Mouse (Mus musculus) liver, embryonic 16.5 days (tissue): ENCODE measurements around the gene Tubb5. TPM values are rescaled to one million over a fixed set of nuclear protein-coding genes. Genes with fewer than 3 reads are reported as not detected.

ENCODE experiments used
- ATAC-seq: fragments of 200-750 bp; cut with Nextera tagmentation; 2 replicates; pipeline ENCODE4 v1.8.0; 2017; ENCODE audit warnings: low read depth, mild to moderate bottlenecking, moderate number of reproducible peaks, moderate library complexity
- H3K27ac ChIP-seq: fragments of 300-500 bp; sonication (generic); 2 replicates; pipeline ENCODE4 v1.5.1; 2014; ENCODE audit warnings: mild to moderate bottlenecking, low read length
- H3K27me3 ChIP-seq: fragments of 300-500 bp; sonication (generic); 2 replicates; pipeline ENCODE4 v1.6.1; 2014; ENCODE audit warnings: low read depth, low read length, mixed read lengths; ENCODE audit not compliant: control insufficient read depth, insufficient read depth
- H3K36me3 ChIP-seq: fragments of 300-500 bp; sonication (generic); 2 replicates; pipeline ENCODE4 v1.6.1; 2014; ENCODE audit warnings: mild to moderate bottlenecking; ENCODE audit not compliant: control insufficient read depth, insufficient read depth
- H3K4me1 ChIP-seq: fragments of 300-500 bp; sonication (generic); 2 replicates; pipeline ENCODE4 v1.6.1; 2014; ENCODE audit warnings: low read depth, low read length, mixed read lengths; ENCODE audit not compliant: control insufficient read depth
- H3K4me2 ChIP-seq: fragments of 300-500 bp; sonication (generic); 2 replicates; pipeline ENCODE4 v1.6.1; 2014; ENCODE audit warnings: low read depth, low read length, mixed read lengths
- H3K4me3 ChIP-seq: fragments of 300-500 bp; sonication (generic); 2 replicates; pipeline ENCODE4 v1.5.1; 2014; ENCODE audit warnings: low read depth, mild to moderate bottlenecking, low read length
- H3K9ac ChIP-seq: fragments of 300-500 bp; sonication (generic); 2 replicates; pipeline ENCODE4 v1.6.1; 2014; ENCODE audit warnings: low read depth, low read length
- H3K9me3 ChIP-seq: fragments of 300-500 bp; sonication (generic); replicated peaks from 2 replicates; pipeline ENCODE4 v1.6.1; 2016; ENCODE audit warnings: low read length; ENCODE audit not compliant: control insufficient read depth
- WGBS: fragments of 180-500 bp; shearing (Covaris S2); extraction: QIAGEN DNeasy Blood & Tissue Kit; methylation state at CpG from one replicate; pipeline ENCODE4 v1.1.7; 2014; ENCODE audit not compliant: insufficient replicate concordance; 5-methylcytosine and 5-hydroxymethylcytosine counted together
- polyA plus RNA-seq: library from polyadenylated mRNA; unstranded; fragments of >200 nt; fragmentation: Nextera tagmentation; extraction: Ambion mirVana; gene quantifications from 2 replicates; pipeline ENCODE4 v1.2.1, GENCODE M21; 2015

Gene Tubb5
- polyA plus RNA-seq, 1 experiment from 2014 or later: 328 TPM

DNA sequence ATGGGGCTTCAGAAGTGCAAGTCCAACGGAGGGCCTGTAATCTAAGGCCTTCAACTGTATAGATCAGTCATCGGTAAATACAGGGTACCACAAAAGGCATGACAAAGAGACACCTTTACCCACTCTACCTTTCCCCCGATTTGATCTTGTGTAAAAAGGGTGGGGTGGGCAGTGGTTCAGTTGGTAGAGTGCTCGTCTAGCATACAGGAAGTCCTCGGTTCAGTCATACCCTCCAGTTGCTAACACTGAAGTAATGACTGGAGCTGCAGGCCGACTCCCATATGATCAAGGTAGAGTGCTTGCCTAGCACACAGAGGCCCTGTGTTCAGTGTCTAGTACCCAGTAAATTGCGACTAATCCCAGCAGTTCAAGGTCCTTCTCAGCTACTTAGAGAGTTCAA is 24.5 kb downstream of the Tubb5 start:
- 54% methylated on average over 7 of the region's 7 CpGs for WGBS
- ATAC-seq: no peak; the same call in 1 of the 2 replicates
- peaks cover 4% of the 10 kb centered on the region for H3K4me1 ChIP-seq
- H3K4me3 ChIP-seq: no peak overlapping the region
- H3K27ac ChIP-seq: no peak overlapping the region
- H3K36me3 ChIP-seq: no peaks in the 10 kb centered on the region
- H3K4me2 ChIP-seq: no peak overlapping the region
- no peaks in the 10 kb centered on the region for H3K27me3 ChIP-seq
- no peak overlapping the region for H3K9ac ChIP-seq
- no peaks in the 10 kb centered on the region for H3K9me3 ChIP-seq

DNA sequence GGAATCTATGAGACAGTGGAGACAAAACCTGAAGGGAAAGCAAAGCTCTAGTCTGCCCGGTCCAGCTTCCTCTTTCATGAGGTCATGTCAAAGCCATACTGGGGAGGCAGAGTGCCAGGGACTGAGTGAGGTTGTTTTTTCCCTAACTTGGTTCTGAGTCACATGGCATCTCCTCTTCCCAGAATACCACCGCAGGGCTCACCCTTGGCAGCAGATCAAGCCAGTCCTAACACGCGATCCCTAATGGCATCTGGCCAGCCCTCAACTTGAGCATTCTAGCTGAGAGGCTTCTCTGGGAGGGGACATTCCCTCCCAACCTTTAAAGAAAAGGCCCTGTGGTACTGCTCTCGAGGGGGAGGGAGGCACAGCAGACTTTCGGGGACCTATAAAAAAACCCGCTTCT is 24.9 kb downstream of the Tubb5 start:
- no peak overlapping the region for H3K27ac ChIP-seq
- H3K4me3 ChIP-seq: no peak overlapping the region
- no peaks in the 10 kb centered on the region for H3K36me3 ChIP-seq
- peaks cover 4% of the 10 kb centered on the region for H3K4me1 ChIP-seq
- H3K27me3 ChIP-seq: no peaks in the 10 kb centered on the region
- no peaks in the 10 kb centered on the region for H3K9me3 ChIP-seq
- no peak overlapping the region for H3K9ac ChIP-seq
- 48% methylated on average over 7 of the region's 7 CpGs for WGBS
- peak; percentile 22; the same call in 1 of the 2 replicates for ATAC-seq
- H3K4me2 ChIP-seq: no peak overlapping the region

DNA sequence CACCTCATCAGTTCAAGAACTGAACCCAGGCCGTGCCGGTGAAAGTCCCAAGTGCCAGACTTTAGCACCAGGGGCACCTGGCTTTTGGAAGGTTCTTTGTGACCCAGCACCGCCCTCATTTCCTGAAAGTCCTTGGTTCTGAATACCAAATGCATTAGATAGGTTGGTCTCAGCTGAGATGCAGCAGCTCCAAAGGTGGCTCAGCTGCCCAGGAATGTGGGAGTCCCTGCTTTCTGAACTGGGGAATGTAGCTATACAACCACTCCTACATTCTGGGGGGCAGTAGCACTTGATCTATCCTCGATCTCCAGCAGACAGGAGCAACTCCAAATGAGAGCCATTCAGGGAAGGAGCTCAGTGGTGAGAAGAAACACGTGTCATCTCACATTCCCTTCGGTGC is 25.4 kb downstream of the Tubb5 start:
- H3K4me1 ChIP-seq: peaks cover 4% of the 10 kb centered on the region

DNA sequence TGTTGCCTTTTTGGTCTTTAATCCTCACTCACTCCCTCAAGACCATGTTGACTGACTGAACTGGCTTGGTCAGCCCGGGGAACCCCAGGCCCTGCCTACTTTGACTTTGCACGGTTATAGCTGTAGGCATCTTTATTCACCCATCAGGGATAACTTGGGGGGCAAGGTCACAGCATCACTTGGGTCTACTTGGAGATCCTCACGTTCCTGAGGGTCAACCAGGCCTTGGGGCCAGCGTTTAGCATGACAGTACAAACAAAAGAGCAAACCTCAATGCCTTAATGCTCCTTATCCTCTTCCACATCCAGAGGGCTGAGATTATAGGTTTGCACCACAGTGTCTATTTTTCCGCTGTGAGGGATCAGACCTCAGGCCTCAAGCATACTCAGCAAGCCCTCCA is 25.8 kb downstream of the Tubb5 start:
- Histone ChIP-seq H3K4me2 (no peak overlapping the region), H3K27ac (no peak overlapping the region), H3K9ac (no peak overlapping the region), H3K4me3 (no peak overlapping the region), H3K4me1 (peaks cover 4% of the 10 kb centered on the region), H3K36me3 (no peaks in the 10 kb centered on the region), H3K9me3 (no peaks in the 10 kb centered on the region), H3K27me3 (no peaks in the 10 kb centered on the region)
- no peak for ATAC-seq
- whole genome bisulfite sequencing: 67% methylated on average over 5 of the region's 5 CpGs

More for the DNA sequence above, 25.4 kb downstream of the Tubb5 start:
- no peaks in the 10 kb centered on the region for H3K36me3 ChIP-seq
- H3K9me3 ChIP-seq: no peaks in the 10 kb centered on the region
- H3K27ac ChIP-seq: no peak overlapping the region
- no peak overlapping the region for H3K9ac ChIP-seq
- no peak for ATAC-seq
- H3K4me2 ChIP-seq: no peak overlapping the region
- H3K4me3 ChIP-seq: no peak overlapping the region
- H3K27me3 ChIP-seq: no peaks in the 10 kb centered on the region
- WGBS: 67% methylated on average over 6 of the region's 6 CpGs

DNA sequence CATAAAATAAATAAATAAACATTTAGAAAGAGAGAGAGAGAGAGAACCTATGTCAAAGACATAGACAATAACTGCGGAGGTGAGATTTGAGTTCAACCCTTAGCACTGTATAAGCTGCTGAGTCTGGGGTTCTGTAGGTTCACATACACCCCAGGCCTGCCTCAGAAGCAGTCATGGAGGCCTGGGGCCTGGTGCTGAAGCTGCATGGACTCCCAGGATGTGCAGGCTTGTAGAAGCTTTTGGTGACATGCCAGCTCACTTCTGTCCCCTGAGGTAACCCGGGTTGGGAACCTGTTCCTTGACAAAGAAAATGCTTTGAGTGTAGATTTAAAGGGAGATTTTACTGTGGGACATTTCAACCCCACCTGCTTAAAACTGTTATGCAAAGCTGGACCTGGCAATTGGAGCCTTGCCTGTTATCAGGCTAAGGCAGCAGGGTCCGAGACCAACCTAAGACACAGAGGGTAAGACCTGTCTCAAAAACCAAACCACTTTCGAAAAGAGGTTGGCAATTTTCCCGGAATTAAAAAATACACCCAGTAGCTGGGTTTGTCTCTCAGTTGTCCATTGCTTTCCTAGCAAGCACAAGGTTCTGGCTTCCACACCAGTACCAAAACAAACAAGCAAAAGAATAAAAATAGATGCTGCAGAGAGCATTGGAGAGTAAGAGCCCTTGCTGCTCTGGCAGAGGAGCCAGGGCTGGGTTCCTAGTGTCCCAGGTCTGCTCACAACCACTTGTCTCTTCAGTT is 27.0 kb downstream of the Tubb5 start:
- no peak overlapping the region for H3K27ac ChIP-seq
- ATAC-seq: no peak
- no peak overlapping the region for H3K4me3 ChIP-seq
- H3K36me3 ChIP-seq: no peaks in the 10 kb centered on the region
- H3K27me3 ChIP-seq: no peaks in the 10 kb centered on the region
- no peak overlapping the region for H3K9ac ChIP-seq
- H3K4me2 ChIP-seq: no peak overlapping the region
- H3K9me3 ChIP-seq: no peaks in the 10 kb centered on the region
- H3K4me1 ChIP-seq: peaks cover 4% of the 10 kb centered on the region
- WGBS: 45% methylated on average over 5 of the region's 5 CpGs

DNA sequence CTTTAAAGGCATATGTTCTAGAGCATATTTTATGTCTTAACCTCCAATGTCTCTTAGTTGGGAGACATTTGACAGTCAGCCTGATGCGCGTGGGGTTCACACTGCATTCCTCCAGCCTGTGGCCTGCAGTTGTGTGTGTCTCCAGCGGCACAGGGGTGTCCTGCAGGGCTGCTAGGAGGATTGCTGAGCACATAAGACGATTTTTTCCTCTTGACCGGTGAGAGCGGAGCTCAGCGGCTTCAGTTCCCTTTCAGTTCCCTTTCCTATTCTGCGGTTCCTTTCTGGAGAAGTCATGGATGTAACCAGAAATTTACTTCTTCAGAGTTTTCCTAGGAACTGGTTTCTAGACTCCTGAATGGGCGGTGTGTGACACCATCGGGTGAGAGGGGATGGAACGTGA is 28.7 kb downstream of the Tubb5 start:
- H3K27me3 ChIP-seq: no peaks in the 10 kb centered on the region
- no peak overlapping the region for H3K4me3 ChIP-seq
- no peak overlapping the region for H3K4me2 ChIP-seq
- no peak overlapping the region for H3K9ac ChIP-seq
- H3K36me3 ChIP-seq: no peaks in the 10 kb centered on the region
- WGBS: 75% methylated on average over 11 of the region's 11 CpGs
- no peak for ATAC-seq
- no peaks in the 10 kb centered on the region; the same call in 1 of the 2 replicates for H3K4me1 ChIP-seq
- H3K9me3 ChIP-seq: no peaks in the 10 kb centered on the region
- H3K27ac ChIP-seq: no peak overlapping the region

DNA sequence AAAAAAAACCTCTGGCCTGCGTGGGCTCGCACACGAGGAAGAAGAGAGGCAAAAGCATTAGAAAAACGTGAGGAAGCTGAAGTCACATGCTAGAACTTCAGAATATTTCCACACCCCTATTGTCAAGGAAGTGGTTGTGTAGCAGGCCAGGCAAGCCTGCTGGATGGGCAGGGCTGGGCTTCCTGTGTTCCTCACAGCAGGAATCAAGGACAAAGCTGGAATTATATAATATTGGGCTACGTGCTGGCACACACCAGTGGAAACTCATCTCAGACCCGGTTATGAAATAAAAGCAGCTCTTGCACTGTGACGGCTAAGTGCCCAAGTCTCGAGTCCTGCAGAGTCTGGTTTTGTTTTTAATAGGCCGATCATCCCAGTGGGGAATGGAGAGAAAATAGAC is 30.0 kb downstream of the Tubb5 start:
- H3K4me2 ChIP-seq: no peak overlapping the region
- no peak overlapping the region for H3K4me3 ChIP-seq
- H3K27me3 ChIP-seq: no peaks in the 10 kb centered on the region
- H3K9ac ChIP-seq: no peak overlapping the region
- no peaks in the 10 kb centered on the region; the same call in 1 of the 2 replicates for H3K4me1 ChIP-seq
- no peak for ATAC-seq
- WGBS: 54% methylated on average over 9 of the region's 9 CpGs
- H3K36me3 ChIP-seq: no peaks in the 10 kb centered on the region
- peak overlapping the region; percentile 4; the same call in 1 of the 2 replicates for H3K27ac ChIP-seq
- H3K9me3 ChIP-seq: no peaks in the 10 kb centered on the region

DNA sequence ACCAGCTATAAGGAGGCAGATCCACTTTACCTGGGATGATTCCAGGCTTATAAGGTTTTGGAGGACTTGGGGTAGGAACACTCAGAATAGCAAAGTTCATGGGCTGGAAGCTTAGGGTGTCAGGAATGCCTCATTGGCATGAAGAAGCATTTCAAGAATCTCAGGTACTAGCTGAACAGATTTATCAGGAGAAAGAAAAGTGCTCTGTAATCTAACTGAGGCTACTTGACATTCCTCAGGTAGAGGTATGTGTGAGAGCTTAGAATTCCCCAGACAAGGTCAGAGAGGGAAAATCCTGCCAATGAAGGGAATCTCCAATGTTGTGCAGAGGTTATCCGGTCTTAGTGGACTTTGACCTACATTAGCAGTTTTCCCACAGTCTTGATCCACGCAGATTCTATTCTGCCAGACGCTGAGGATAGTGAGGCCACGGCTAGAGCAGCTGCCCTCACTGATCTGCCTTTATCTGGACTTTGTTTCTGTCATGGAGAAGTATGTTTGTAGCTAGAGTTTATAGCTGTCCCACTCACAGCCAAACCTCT is 34.2 kb downstream of the Tubb5 start:
- Histone ChIP-seq H3K4me2 (no peak overlapping the region), H3K27me3 (no peaks in the 10 kb centered on the region), H3K36me3 (no peaks in the 10 kb centered on the region), H3K27ac (no peak overlapping the region), H3K9ac (no peak overlapping the region), H3K4me3 (no peak overlapping the region), H3K9me3 (no peaks in the 10 kb centered on the region), H3K4me1 (no peaks in the 10 kb centered on the region)
- WGBS: 54% methylated on average over 4 of the region's 4 CpGs
- no peak for ATAC-seq

DNA sequence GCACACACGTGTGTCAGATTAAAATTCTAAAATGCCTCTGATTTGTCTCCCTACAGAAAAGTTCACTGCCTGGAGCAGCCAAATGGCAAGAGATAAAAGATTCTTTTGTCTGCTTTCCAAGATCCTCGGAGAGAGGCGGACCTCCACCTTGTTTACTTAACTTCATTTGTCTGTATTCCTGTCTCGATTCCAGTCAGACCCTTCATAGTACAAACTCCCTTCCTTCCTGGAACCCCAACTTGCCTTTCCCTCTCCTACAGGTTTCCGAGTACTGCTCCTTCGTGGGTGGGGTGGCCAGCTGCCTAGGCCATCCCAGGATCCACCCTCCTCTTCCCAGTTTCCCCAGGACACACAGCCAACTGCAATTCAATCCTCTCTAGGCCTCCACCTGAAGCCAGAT is 35.1 kb downstream of the Tubb5 start:
- no peak for ATAC-seq
- Histone ChIP-seq H3K9ac (no peak overlapping the region), H3K4me3 (no peak overlapping the region), H3K36me3 (no peaks in the 10 kb centered on the region), H3K27ac (no peak overlapping the region), H3K27me3 (no peaks in the 10 kb centered on the region), H3K4me1 (no peaks in the 10 kb centered on the region), H3K9me3 (no peaks in the 10 kb centered on the region; the same call in 1 of the 2 replicates), H3K4me2 (no peak overlapping the region)
- 60% methylated on average over 6 of the region's 6 CpGs for WGBS
